Mouse (Mus musculus) adrenal gland (tissue): Measurements from ENCODE around the gene Poc1b.

Experiments
- intact Hi-C: fragments of 180-260 bp; cut with DNase I; formaldehyde crosslinking; loops from one replicate; pipeline ENCODE4 v1.15.1; 2025

The Poc1b gene

GRCm38 (mm10) chr10:99113533-99113932 is 6.7 kb downstream of the Poc1b start:
- intact Hi-C loops = no loop called here

GRCm38 (mm10) chr10:99114295-99114694 is 7.5 kb downstream of the Poc1b start:
- intact Hi-C loops = no loop called here

GRCm38 (mm10) chr10:99115471-99116236 is 8.8 kb downstream of the Poc1b start:
- intact Hi-C loops = no loop called here

GRCm38 (mm10) chr10:99116237-99116632 is 9.4 kb downstream of the Poc1b start:
- intact Hi-C loops = no loop called here

GRCm38 (mm10) chr10:99116650-99117615 is 10.1 kb downstream of the Poc1b start:
- intact Hi-C loops = no loop called here

- intact Hi-C loops = no loop called here
These were observed 11.0 kb downstream of the Poc1b start for GRCm38 (mm10) chr10:99117876-99118275.

GRCm38 (mm10) chr10:99118697-99119096 is 11.9 kb downstream of the Poc1b start:
- intact Hi-C loops = no loop called here

GRCm38 (mm10) chr10:99119471-99119870 is 12.6 kb downstream of the Poc1b start:
- intact Hi-C loops = no loop called here

GRCm38 (mm10) chr10:99126225-99126624 is 19.4 kb downstream of the Poc1b start, which contains the start of gene Phxr2:
TSS of gene Phxr2 (minus strand) at chr10:99126325.
- intact Hi-C loops = no loop called here

GRCm38 (mm10) chr10:99126954-99127353 is 20.1 kb downstream of the Poc1b start:
- intact Hi-C loops = no loop called here

- intact Hi-C loops = no loop called here
These were observed 20.9 kb downstream of the Poc1b start for GRCm38 (mm10) chr10:99127691-99128261.

- intact Hi-C loops = no loop called here
These were observed 23.8 kb downstream of the Poc1b start for GRCm38 (mm10) chr10:99130611-99131010.

GRCm38 (mm10) chr10:99131298-99131697 is 24.5 kb downstream of the Poc1b start:
- intact Hi-C loops = no loop called here

- intact Hi-C loops = no loop called here
These were observed 25.4 kb downstream of the Poc1b start for GRCm38 (mm10) chr10:99132189-99132588.

GRCm38 (mm10) chr10:99132595-99133272 is 25.9 kb downstream of the Poc1b start:
- intact Hi-C loops = no loop called here

- intact Hi-C loops = no loop called here
These were observed 26.6 kb downstream of the Poc1b start for GRCm38 (mm10) chr10:99133321-99133875.

GRCm38 (mm10) chr10:99136337-99136736 is 29.5 kb downstream of the Poc1b start:
- intact Hi-C loops = no loop called here

GRCm38 (mm10) chr10:99145611-99146010 is 38.8 kb downstream of the Poc1b start:
- intact Hi-C loops = no loop called here

GRCm38 (mm10) chr10:99146596-99146995 is 39.8 kb downstream of the Poc1b start:
- intact Hi-C loops = no loop called here

- intact Hi-C loops = loop anchor here (5.0 kb wide), 1 partner anchor 53 kb away; no protein-coding TSS in a partner anchor
These were observed 43.2 kb downstream of the Poc1b start for GRCm38 (mm10) chr10:99150016-99150415.

GRCm38 (mm10) chr10:99151580-99151979 is 44.7 kb downstream of the Poc1b start:
- intact Hi-C loops = loop anchor here (5.0 kb wide), 1 partner anchor 54 kb away; no protein-coding TSS in a partner anchor
